Mouse (Mus musculus) embryonic facial prominence, embryonic 12.5 days (tissue): Measurements from ENCODE around the gene Prpsap1. TPM values are rescaled to one million over a fixed set of nuclear protein-coding genes. Genes with fewer than 3 reads are reported as not detected.

Source experiments
- ATAC-seq: fragments of 200-750 bp; cut with Nextera tagmentation; 2 replicates; pipeline ENCODE4 v1.8.0; 2017; ENCODE audit not compliant: insufficient number of reproducible peaks, insufficient read depth, low FRiP score, low TSS enrichment
- H3K27ac ChIP-seq: fragments of 300-500 bp; sonication (generic); 2 replicates; pipeline ENCODE4 v1.5.1; 2016; ENCODE audit warnings: mild to moderate bottlenecking
- H3K27me3 ChIP-seq: fragments of 300-500 bp; sonication (generic); 2 replicates; pipeline ENCODE4 v1.6.1; 2016; ENCODE audit warnings: mild to moderate bottlenecking, moderate library complexity
- H3K36me3 ChIP-seq: fragments of 300-500 bp; sonication (generic); 2 replicates; pipeline ENCODE4 v1.6.1; 2016; ENCODE audit warnings: mild to moderate bottlenecking
- H3K4me1 ChIP-seq: fragments of 300-500 bp; sonication (generic); 2 replicates; pipeline ENCODE4 v1.6.1; 2016
- H3K4me2 ChIP-seq: fragments of 300-500 bp; sonication (generic); replicated peaks from 2 replicates; pipeline ENCODE4 v1.6.1; 2016; ENCODE audit warnings: mild to moderate bottlenecking, moderate library complexity
- H3K4me3 ChIP-seq: fragments of 300-500 bp; sonication (generic); 2 replicates; pipeline ENCODE4 v1.5.1; 2016; ENCODE audit warnings: mild to moderate bottlenecking
- H3K9ac ChIP-seq: fragments of 300-500 bp; sonication (generic); 2 replicates; pipeline ENCODE4 v1.6.1; 2016; ENCODE audit warnings: mild to moderate bottlenecking, moderate library complexity
- H3K9me3 ChIP-seq: fragments of 300-500 bp; sonication (generic); 2 replicates; pipeline ENCODE4 v1.6.1; 2016; ENCODE audit warnings: mild to moderate bottlenecking, moderate library complexity
- WGBS: fragments of 180-500 bp; shearing (Covaris S2); methylation state at CpG from one replicate; pipeline ENCODE4 v1.1.7; 2016; 5-methylcytosine and 5-hydroxymethylcytosine counted together
- polyA plus RNA-seq: library from polyadenylated mRNA; unstranded; fragments of >200 nt; fragmentation: Nextera tagmentation; extraction: Ambion mirVana; gene quantifications from 2 replicates; pipeline ENCODE4 v1.2.1, GENCODE M21; 2016

The Prpsap1 gene
- polyA plus RNA-seq, 1 experiment from 2014 or later = 197 TPM

DNA sequence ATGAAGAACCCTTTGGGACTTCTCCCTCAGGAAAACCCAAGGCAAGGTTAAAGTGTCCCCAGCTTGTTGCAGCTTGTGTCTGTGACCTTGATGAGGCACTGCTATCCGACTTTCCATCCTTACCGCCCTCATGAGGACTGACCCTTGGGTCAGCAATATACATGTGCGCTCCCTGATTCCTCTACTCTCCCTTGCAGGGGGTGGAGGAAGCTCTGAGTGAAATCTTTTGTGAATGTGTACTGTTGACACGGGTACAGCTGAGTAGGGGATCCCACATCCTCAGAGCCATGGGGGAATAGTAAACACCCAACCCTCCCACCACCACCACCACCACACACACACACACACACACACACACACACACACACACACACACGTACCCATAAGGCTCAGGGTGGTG is 30.7 kb downstream of the Prpsap1 start:
- H3K9me3 ChIP-seq = no peaks in the 10 kb centered on the region
- H3K4me2 ChIP-seq = no peak overlapping the region
- H3K4me3 ChIP-seq = no peak overlapping the region
- no peaks in the 10 kb centered on the region for H3K36me3 ChIP-seq
- H3K27ac ChIP-seq = no peak overlapping the region
- WGBS = 54% methylated on average over 5 of the region's 5 CpGs
- no peaks in the 10 kb centered on the region; the same call in 1 of the 2 replicates for H3K27me3 ChIP-seq
- no peak overlapping the region for H3K9ac ChIP-seq
- no peak for ATAC-seq
- H3K4me1 ChIP-seq = no peaks in the 10 kb centered on the region

DNA sequence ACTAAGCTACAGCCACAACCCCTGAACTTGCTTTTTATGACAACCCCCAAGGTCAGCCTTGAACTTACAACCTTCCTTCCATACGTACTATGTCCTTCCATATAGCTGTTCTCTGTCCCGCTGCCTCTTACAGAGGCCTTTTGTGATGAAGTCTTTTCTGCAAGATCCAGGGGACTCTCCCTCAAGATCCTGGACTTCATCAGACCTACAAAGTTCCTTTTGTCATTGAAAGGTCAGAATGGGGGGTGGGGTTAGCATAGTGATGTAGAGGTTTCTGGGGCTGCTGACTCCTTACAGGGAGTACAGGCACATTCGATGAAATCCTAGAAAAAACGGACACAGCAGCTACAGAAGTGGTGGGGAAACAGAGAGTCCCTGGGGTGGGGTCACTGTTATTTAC is 34.2 kb downstream of the Prpsap1 start:
- Histone ChIP-seq H3K4me2 (no peak overlapping the region), H3K27ac (no peak overlapping the region), H3K36me3 (no peaks in the 10 kb centered on the region), H3K4me1 (no peaks in the 10 kb centered on the region), H3K9me3 (no peaks in the 10 kb centered on the region), H3K27me3 (no peaks in the 10 kb centered on the region), H3K9ac (no peak overlapping the region), H3K4me3 (no peak overlapping the region)
- no peak for ATAC-seq
- 40% methylated on average over 4 of the region's 4 CpGs for WGBS

- ATAC-seq = no peak
- H3K27ac ChIP-seq = no peak overlapping the region
- no peak overlapping the region for H3K4me3 ChIP-seq
- H3K9ac ChIP-seq = no peak overlapping the region
- 84% methylated on average over 8 of the region's 8 CpGs for WGBS
- H3K27me3 ChIP-seq = no peaks in the 10 kb centered on the region
- H3K4me1 ChIP-seq = no peaks in the 10 kb centered on the region
- H3K36me3 ChIP-seq = no peaks in the 10 kb centered on the region
- H3K9me3 ChIP-seq = no peaks in the 10 kb centered on the region
- no peak overlapping the region for H3K4me2 ChIP-seq
Measured at GRCm38 (mm10) chr11:116456234-116456633, 37.8 kb downstream of the Prpsap1 start.

- no peak overlapping the region for H3K4me2 ChIP-seq
- 91% methylated on average over 10 of the region's 10 CpGs for WGBS
- no peaks in the 10 kb centered on the region for H3K27me3 ChIP-seq
- no peaks in the 10 kb centered on the region for H3K4me1 ChIP-seq
- ATAC-seq = no peak
- H3K9ac ChIP-seq = no peak overlapping the region
- H3K4me3 ChIP-seq = no peak overlapping the region
- no peak overlapping the region for H3K27ac ChIP-seq
- no peaks in the 10 kb centered on the region for H3K9me3 ChIP-seq
- H3K36me3 ChIP-seq = no peaks in the 10 kb centered on the region
Measured at GRCm38 (mm10) chr11:116453889-116454288, 40.1 kb downstream of the Prpsap1 start.

GRCm38 (mm10) chr11:116449341-116449740 is 44.7 kb downstream of the Prpsap1 start:
- H3K27me3 ChIP-seq = peaks cover 23% of the 10 kb centered on the region
- over 99% methylated on average over 3 of the region's 3 CpGs for WGBS
- no peak overlapping the region for H3K4me2 ChIP-seq
- ATAC-seq = no peak
- H3K9ac ChIP-seq = no peak overlapping the region
- H3K9me3 ChIP-seq = no peaks in the 10 kb centered on the region
- 0 out of 2 replicates have a peak, but pooled peaks cover 6% of the 10 kb centered on the region for H3K4me1 ChIP-seq
- H3K4me3 ChIP-seq = no peak overlapping the region
- H3K36me3 ChIP-seq = no peaks in the 10 kb centered on the region
- no peak overlapping the region for H3K27ac ChIP-seq

GRCm38 (mm10) chr11:116447822-116448221 is 46.2 kb downstream of the Prpsap1 start:
- 77% methylated on average over 5 of the region's 5 CpGs for WGBS
- no peak for ATAC-seq
- H3K9ac ChIP-seq = no peak overlapping the region; the same call in 1 of the 2 replicates

GRCm38 (mm10) chr11:116446308-116446887 is 47.6 kb downstream of the Prpsap1 start:
- ATAC-seq = 0 out of 2 replicates have a peak, but pooled peaks have one; percentile 6
- no peak overlapping the region for H3K4me2 ChIP-seq
- H3K4me1 ChIP-seq = 0 out of 2 replicates have a peak, but pooled peaks cover 10% of the 10 kb centered on the region
- H3K9me3 ChIP-seq = no peaks in the 10 kb centered on the region
- peaks cover 23% of the 10 kb centered on the region for H3K27me3 ChIP-seq
- WGBS = 13% methylated on average over 19 of the region's 19 CpGs
- H3K36me3 ChIP-seq = no peaks in the 10 kb centered on the region
- H3K9ac ChIP-seq = no peak overlapping the region; the same call in 1 of the 2 replicates
- H3K27ac ChIP-seq = no peak overlapping the region
- H3K4me3 ChIP-seq = no peak overlapping the region

More at GRCm38 (mm10) chr11:116447822-116448221, 46.2 kb downstream of the Prpsap1 start:
- Histone ChIP-seq H3K36me3 (no peaks in the 10 kb centered on the region), H3K4me3 (no peak overlapping the region), H3K9me3 (no peaks in the 10 kb centered on the region), H3K4me1 (0 out of 2 replicates have a peak, but pooled peaks cover 8% of the 10 kb centered on the region), H3K4me2 (no peak overlapping the region), H3K27me3 (peaks cover 23% of the 10 kb centered on the region), H3K27ac (no peak overlapping the region)

DNA sequence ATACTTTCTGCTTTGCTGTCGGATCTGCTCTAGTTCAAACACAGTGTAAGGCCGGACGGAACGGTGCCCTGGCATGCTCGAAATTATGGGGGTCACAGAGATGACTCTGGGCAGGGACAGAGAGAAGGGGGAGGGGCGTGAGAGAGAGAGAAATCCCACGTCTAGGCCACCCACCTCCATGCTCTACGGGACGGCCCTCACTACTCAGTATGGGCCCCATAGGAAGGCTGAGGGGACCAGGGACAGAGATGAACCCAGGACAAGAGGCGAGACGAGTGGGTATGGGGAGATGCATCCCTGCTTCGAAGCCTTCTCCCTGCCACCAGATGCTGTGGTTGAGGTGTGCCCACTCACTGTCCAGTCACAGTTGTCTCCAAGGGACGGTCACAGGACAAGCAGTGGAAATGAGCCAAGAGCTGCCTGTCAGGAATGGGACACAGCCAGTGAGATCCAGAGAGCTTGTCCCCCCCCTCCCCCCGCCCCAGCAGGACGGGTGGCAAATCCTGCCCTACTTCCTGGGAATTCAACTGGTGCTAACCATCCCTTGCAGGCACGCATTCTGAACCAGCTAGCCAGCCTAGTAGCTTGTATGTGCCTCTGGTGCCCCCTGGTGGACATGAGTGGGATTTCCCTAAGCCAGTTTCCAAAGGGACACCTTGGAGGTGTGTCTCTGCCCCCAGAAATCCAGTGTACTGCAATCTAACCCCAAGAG is 48.2 kb downstream of the Prpsap1 start:
- H3K4me3 ChIP-seq = no peak overlapping the region
- no peak overlapping the region for H3K9ac ChIP-seq
- H3K4me1 ChIP-seq = 0 out of 2 replicates have a peak, but pooled peaks cover 10% of the 10 kb centered on the region
- 0 out of 2 replicates have a peak, but pooled peaks cover under 1% of the 10 kb centered on the region for H3K36me3 ChIP-seq
- no peak overlapping the region for H3K27ac ChIP-seq
- H3K4me2 ChIP-seq = no peak overlapping the region; the same call in 1 of the 2 replicates
- peaks cover 23% of the 10 kb centered on the region for H3K27me3 ChIP-seq
- peak; percentile 23; the same call in 1 of the 2 replicates for ATAC-seq
- H3K9me3 ChIP-seq = no peaks in the 10 kb centered on the region
- WGBS = 25% methylated on average over 16 of the region's 16 CpGs

GRCm38 (mm10) chr11:116443935-116444334 is 50.1 kb downstream of the Prpsap1 start:
- Histone ChIP-seq H3K4me1 (peaks cover 10% of the 10 kb centered on the region; the same call in 1 of the 2 replicates), H3K9ac (no peak overlapping the region)
- WGBS = 88% methylated on average over 6 of the region's 6 CpGs

DNA sequence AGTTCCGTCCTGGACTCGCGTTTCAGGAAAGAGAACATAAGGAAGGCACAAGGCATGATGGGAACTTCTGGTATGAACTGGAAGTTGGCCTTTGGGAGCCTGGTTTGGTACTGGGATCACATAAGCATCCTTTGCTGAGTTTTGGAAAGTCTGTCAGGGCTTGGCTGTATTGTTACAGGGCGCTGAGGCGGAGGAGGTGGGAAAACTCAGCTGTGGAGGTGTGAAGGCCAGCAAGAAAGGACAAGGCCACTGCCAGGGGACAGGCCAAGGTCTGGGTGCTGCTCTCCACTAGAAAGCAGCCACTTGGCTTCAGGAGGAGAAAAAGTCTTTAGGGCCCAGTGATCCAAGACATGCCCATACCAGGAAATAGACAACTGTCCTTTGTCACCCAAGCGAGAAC is 50.7 kb downstream of the Prpsap1 start:
- H3K9me3 ChIP-seq = no peaks in the 10 kb centered on the region
- H3K36me3 ChIP-seq = peaks cover 15% of the 10 kb centered on the region
- no peak overlapping the region for H3K4me3 ChIP-seq
- H3K27ac ChIP-seq = 0 out of 2 replicates have a peak overlapping the region, but pooled peaks have one; percentile 41
- no peak for ATAC-seq
- H3K27me3 ChIP-seq = peaks cover 19% of the 10 kb centered on the region
- no peak overlapping the region for H3K4me2 ChIP-seq
- 82% methylated on average over 6 of the region's 6 CpGs for WGBS
- H3K4me1 ChIP-seq = peaks cover 10% of the 10 kb centered on the region; the same call in 1 of the 2 replicates
- 0 out of 2 replicates have a peak overlapping the region, but pooled peaks have one; percentile 2 for H3K9ac ChIP-seq

More at GRCm38 (mm10) chr11:116443935-116444334, 50.1 kb downstream of the Prpsap1 start:
- no peak for ATAC-seq
- Histone ChIP-seq H3K9me3 (no peaks in the 10 kb centered on the region), H3K27me3 (peaks cover 23% of the 10 kb centered on the region), H3K36me3 (peaks cover 15% of the 10 kb centered on the region), H3K27ac (no peak overlapping the region), H3K4me3 (no peak overlapping the region), H3K4me2 (no peak overlapping the region)

DNA sequence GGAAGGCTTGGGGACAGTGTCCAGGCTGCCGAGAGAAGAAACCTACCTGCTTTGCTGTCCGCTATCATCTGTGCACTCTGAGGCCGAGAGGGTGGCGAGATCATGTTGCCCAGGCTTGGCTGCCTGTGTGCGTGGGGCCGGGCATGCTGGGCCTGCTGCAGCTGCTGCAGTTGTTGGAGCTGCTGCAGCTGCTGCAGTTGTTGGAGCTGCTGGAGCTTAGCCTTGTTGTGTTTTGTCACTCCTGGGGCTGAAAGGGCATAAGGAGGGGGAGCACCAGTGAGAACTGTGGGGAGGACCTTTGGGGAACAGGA is 51.2 kb downstream of the Prpsap1 start:
- Histone ChIP-seq H3K9me3 (no peaks in the 10 kb centered on the region), H3K4me1 (peaks cover 10% of the 10 kb centered on the region; the same call in 1 of the 2 replicates), H3K4me2 (no peak overlapping the region), H3K27me3 (peaks cover 14% of the 10 kb centered on the region), H3K9ac (0 out of 2 replicates have a peak overlapping the region, but pooled peaks have one; percentile 2), H3K4me3 (no peak overlapping the region), H3K27ac (0 out of 2 replicates have a peak overlapping the region, but pooled peaks have one; percentile 46), H3K36me3 (peaks cover 16% of the 10 kb centered on the region)
- ATAC-seq = no peak
- WGBS = 68% methylated on average over 6 of the region's 6 CpGs
